Mouse (Mus musculus): Measurements from ENCODE around the gene Xpc.

The Xpc gene

DNA sequence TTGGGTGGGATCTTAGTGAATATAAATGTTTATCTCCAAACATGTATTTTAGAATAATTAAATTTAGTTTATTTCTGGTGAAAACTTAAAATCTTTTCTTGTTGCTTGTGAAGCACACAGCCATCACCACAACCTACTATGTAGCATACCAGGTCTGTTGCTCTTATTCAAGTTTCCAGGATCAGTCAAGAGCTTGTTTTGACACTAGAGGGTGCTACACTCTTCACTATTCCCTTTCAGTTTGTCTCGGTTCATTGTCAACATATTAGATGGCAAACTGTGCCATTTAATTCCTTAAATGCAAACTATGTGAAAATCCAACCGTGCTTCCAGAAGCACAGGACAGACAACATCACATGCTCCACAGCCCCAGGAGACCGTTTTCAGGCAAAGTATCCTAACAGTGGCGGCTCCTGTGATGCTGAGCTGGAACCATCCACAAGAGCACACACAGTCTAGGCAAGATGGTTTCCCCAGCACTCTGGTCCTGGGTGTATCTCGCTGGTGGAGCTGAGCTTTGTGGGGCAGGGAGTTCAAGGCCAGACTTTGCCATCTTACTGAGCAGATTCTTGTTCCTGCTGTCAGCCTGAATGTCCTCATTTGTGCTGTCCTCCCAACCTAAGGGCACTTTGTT is 11.7 kb upstream of the Xpc start:
- in situ Hi-C loops (cut with MboI, MseI), result loop anchor here (5.0 kb wide), 2 partner anchors 215 to 220 kb away; no protein-coding TSS in a partner anchor

DNA sequence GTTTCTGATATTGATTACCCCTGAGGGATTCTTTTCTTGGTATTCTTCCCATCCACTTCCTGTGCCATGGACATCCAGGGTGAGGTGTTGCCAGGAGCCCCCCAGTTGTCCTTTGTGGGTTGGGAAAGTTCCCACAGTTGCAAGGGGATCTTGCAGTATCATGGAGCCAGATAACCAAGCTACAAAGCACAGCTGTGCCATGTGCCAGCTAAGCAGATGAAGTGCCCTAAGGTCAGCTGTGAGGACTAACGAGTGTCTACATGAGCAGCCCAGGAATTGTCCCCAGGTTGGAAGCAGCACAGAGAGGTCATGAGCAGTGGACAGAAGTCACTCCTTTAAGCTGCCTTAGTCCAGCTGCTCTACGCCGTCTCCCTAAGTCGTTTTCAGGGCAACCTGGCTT is 9.9 kb upstream of the Xpc start:
- in situ Hi-C loops (cut with MboI, MseI), result loop anchor here (5.0 kb wide), 2 partner anchors 217 to 222 kb away; no protein-coding TSS in a partner anchor

DNA sequence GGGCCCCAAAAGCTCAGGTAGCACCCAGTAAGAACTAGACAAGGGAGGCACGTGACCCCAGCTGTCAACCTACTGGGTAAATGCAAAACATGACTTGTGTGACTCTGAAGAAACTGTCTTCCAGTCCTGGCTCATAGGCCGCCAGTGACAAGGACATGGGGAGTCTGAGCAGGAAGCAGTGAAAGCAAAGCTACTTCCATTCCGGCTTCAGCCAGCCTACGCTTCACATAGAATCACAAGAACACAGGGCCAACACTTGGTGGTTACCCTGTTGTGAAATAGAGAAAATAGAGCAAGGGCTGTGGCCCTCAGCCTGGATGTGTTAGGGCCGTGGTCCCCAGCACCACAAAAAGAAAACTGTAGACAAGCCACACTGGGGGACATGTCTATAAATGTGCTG is 7.1 kb upstream of the Xpc start:
- in situ Hi-C loops (cut with MboI, MseI), result no loop called here

DNA sequence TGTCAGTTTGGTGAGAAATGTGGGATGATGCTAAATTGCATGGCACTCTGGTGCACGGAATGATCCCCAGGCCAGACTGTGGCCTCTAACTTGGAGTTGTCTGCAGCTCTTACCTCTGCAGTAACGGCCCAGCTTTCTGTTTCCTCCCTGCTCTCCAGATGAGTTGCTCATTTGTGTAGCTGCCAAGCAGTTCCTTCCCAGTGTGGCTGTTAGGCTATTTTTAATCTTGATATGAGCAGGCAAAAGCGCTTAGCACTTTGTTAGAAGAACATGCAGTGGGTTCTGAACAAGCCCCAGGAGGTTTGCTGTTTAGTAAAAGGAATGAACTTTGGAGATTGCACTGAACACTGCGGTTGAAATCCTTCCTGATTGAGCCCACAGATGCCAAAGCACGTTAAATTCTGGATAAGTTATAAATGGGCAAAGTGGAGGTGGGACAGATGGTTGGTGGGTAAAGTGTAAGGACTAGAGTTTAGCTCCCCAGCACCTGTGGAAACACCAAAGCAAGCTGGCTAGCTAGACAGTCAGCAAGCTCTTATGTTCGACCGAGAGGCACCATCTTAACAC is 2.8 kb upstream of the Xpc start:
- in situ Hi-C loops (cut with MboI, MseI), result loop anchor here in 1 of 2 experiments (5.0 kb wide), 1 partner anchor 76 kb away; no protein-coding TSS in a partner anchor

DNA sequence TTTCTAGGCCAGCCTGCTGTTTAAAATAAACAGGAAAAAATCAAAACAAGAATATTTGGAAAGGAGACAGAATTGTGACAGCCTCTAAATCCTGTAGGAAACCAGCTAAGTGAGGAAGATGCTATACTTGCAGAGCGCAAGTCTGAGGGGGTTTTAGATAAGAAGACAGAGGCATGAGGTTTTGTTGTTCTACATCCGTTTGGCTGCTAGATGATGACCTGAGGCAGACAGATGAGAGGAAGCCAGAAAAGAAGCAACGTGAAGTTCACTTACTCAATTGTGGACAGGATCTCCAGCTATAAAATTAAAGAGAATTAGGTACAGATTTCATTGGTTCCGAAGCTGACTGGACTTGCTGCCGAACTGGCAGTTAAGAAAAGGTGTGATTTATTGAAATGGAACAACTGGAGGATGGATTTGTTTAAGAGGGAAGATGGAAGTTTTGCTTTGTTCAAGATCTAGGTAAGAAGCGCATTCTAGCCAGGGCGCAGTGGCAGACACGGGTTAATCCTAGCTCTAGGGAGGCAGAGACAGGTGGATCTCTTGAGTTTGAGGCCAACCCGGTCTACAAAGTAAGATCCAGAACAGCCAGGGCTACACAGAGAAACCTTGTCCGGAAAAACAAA is 838 bp downstream of the Xpc start:
- in situ Hi-C loops (cut with MboI, MseI), result loop anchor here in 1 of 2 experiments (5.0 kb wide), 2 partner anchors 73 to 233 kb away; no protein-coding TSS in a partner anchor

DNA sequence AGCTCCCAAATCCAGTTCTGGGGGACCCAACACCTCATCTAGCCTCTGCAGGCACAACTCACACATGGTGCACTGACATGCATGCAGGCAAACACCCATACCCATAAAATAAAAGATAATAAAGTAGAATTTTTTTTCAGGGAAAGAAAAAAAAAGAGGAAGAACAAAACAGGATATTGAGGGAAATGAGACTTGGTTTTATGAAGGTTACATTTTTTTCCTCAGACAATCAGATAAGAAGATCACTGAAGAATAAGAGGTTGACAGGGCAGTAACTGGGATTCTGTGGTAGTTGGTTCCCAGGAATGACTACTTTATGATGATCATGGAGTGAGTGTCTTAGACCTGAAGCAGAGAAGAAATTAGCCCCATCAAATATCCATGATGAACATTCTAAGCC is 1.6 kb downstream of the Xpc start:
- in situ Hi-C loops (cut with MboI, MseI), result loop anchor here in 1 of 2 experiments (5.0 kb wide), 1 partner anchor 232 kb away; no protein-coding TSS in a partner anchor

DNA sequence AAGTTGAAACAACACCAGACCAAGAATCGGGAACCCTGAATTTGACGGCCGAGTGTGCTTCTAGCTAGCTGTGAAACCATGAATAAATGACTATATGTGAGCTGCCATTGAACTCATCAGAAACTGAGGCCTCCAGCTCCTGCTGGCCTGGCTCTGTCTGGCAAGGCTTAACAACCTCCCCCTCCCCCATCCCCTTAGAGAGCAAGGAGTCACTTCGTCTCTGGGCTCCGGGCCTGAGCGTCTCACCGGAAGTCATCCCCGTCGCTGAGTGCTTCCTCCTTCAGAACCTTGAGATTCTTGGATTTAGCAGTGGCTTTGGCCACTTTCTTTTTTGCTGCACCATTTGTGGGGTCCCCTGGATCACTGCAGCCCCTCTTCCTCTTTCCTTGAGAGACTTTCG is 5.5 kb downstream of the Xpc start:
- in situ Hi-C loops (cut with MboI, MseI), result loop anchor here in 1 of 2 experiments (5.0 kb wide), 1 partner anchor 228 kb away; no protein-coding TSS in a partner anchor

DNA sequence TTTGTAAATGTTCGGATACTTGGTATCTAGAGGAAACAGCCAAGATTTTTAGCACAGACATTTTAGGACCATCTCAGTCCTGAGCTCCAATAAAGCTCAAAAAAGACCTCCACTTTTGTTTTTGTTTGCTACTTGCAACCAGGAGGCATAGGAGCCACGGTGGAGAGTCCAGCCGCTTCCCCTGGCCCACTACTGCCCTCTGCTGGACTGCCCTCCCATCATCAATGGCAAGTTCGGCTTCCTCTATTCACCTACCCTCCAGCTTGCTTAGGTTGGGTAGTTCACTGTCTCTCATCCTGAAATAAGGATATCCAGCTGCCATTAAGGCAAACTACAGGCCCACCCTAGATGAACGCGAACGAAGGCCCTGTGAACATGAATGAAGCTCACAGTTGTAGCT is 6.4 kb downstream of the Xpc start:
- in situ Hi-C loops (cut with MboI, MseI), result loop anchor here in 1 of 2 experiments (10.0 kb wide), 1 partner anchor 585 kb away; the partner anchor contains the start of gene Nr2c2

DNA sequence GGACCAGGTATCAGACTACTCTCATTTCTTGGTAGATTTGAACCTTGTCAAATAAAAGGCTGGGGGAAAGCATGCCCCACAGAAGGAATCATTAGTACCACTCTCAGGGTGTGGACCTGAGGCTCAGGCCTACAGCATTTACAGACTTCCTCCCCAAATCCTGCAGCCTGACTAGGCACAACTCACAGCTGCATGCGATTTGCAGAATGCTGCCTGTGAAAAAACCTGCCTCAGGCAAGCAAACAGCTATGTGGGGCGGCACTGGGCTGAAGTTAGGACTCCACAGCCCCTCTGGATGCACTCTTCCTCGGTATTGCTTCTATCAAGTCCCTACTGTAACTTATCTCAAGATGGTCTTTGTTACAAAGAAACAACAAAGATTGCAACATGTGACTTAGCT is 7.6 kb downstream of the Xpc start:
- in situ Hi-C loops (cut with MboI, MseI), result loop anchor here in 1 of 2 experiments (10.0 kb wide), 1 partner anchor 587 kb away; the partner anchor contains the start of gene Nr2c2

DNA sequence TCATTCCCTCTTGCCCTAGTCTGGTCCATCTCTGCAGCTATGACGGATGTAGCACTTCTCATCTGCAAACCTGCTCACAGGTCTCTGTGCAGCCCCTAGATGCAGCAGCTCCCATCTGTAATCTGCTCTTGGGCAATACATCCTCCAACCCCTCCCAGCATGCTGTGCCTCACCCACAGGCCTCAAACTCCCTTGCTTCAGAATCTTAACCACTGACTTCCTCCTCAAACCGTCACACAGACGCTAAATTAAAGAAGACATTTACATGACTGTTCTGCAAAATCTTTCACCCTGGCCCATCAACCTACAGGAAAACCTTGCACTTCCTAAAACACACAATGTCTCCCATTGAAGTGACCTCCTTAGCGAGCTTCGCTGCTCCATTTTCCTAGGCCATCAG is 9.7 kb downstream of the Xpc start:
- in situ Hi-C loops (cut with MboI, MseI), result loop anchor here in 1 of 2 experiments (10.0 kb wide), 1 partner anchor 589 kb away; the partner anchor contains the start of gene Nr2c2

DNA sequence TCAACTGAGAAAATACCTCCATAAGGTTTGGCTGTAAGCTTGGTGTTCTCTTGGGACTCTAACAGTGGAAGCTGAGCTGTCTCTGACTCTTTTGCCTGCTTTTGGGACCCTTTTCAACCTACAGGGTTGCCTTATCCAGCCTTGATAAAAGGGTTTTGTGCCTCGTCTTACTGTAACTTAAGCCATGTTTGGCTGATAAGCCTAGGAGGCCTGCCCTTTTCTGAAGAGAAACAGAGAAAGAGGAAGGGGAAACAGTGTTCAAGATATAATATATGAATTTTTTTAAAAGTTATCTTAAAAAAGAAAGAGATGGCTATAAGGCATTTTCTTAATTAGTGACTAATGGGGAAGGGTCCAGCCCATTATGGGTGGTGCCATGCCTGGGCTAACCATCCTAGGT is 12.4 kb downstream of the Xpc start:
- in situ Hi-C loops (cut with MboI, MseI), result loop anchor here in 1 of 2 experiments (5.0 to 10.0 kb wide), 2 partner anchors 36 to 591 kb away; partner anchors contain the start of gene Nr2c2

DNA sequence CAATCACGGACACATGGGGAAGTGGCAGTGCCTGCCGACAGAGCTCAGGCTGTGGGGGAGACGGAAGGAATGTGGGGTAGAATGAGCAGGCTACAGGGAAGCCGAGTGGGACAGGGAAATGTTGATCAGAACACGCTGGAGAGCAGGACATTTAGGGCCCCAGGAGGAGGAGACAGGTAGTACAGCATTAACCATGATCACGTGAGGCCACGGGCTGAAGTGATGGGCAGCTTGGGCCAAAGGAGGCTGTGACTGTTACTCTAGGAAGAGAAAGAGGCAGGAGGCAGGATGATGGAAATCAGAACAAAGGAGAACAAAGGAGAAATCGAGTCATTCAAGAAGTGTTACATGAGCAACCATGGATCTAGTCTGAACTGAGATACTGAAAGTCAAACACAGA is 21.2 kb downstream of the Xpc start:
- in situ Hi-C loops (cut with MboI, MseI), result no loop called here

DNA sequence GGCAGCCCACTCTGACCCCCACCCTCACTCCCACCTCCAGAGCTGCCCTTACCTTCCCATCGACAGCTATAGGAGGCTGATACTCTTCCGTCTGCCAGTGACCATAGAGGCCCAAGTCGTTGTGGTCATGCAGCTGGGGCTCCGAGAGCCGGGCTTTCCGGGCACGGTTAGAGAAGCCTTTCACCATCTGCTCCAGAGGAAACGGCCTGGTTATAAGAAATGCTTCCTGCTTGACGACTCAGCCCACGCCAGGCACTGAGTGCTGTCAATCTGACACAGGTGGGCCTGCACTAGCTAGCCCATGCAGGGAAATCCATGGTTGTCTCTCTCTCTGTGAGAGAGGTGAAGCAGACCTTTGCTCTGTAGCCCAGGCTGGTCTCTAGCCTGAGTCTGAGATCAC is 22.6 kb downstream of the Xpc start:
- in situ Hi-C loops (cut with MboI, MseI), result no loop called here

DNA sequence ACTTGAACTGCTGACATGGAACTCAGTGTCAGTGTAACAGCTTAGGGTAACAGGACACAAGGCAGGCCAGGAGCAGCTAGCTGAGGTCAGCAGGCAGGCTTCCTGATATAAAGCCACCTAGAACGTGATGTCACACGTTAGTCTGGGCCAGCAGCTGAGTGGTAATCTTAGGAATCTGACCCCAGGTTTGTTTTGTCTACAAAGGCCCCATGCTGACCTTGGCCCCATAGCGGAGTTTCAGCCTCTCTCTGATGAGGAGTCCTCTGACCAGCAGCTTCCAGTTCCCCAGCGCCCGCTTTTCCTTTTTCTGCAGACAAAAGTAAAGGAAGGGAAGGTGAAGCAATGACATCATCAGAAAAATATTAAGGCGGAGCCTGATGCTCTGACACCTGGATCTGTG is 24.7 kb downstream of the Xpc start:
- in situ Hi-C loops (cut with MboI, MseI), result no loop called here

DNA sequence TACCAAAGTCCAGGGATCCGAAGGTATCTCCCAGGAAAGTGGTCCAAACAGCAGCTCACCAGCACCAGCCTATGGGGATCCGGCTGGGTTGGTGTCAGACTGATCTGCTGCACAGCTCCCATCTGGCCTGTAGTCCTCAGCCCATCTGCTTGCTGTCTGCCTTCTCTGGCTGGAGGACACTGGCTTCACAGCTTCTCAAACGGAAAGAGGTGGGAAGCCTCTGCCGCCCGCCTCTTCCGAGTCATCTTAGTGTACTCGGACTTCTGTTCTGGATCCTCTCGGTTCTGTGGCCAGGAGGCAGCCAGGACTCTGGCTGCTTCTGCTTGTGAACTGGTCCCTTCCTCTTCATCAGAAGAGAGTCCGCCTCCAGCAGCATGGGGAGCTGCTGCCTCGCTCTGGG is 25.8 kb downstream of the Xpc start:
- in situ Hi-C loops (cut with MboI, MseI), result no loop called here

DNA sequence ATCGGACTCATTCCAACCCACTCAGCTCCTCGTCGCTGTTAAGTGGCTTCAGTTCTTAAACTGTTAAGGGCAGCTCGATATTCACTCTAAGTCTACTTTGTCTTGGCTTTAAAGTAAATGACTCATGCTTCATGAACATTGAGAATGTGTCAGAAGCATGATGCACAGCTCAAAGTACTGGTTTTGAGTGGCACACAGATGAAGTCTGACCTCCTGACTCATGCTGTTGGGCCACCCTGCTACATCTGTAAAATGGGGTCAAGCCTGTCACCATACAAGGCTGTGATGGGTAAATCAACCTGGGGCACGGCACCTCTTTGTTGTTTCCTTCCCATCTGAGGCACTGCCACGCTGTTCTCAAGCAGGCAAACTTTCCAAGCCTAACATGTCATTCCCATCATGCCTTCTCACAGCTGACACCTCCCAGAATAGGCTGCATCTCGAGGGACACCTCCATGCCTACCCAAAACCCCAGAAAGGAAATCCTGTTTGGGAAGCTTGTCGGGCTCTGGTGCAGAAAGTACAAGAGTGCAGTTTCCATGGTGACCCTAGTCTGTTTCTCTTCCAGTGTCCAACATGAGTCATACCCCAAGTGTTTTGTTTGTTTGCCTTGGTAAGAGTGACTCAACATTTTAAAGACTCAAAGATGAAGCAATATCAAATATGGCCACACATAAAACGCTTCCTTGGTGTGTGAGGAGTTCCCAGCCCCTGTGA is 27.0 kb downstream of the Xpc start:
- in situ Hi-C loops (cut with MboI, MseI), result no loop called here

DNA sequence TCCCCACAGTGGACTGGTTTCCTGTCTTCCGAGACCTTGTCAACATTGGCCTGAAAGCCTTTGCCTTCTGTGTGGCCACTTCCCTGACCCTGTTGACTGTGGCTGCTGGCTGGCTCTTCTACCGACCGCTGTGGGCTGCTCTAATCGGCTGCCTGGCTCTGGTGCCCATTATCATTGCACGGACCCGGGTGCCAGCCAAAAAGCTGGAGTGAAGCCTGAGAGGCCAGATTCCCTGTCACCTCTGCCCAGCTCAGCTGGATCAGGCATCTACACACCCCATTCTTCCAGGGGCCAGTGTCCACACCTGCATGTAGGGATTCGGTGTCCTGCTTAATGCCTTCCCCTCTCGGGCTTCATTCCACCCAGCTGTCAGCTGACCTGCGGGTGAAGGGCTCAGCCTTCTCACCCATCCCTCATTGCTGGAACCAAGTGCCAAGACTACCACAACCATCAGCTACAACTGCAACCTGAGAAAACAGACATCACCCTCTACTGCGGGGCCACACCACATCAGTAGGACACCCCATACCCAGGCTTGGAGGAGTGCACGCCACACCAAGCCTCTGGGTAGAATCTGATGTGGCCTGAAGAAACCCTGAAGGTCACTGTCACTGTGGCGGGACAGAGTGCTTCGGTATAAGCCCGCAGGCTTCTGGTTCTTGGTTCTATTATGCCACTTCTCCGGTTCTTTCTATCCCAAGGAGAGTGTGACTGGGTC is 28.8 kb downstream of the Xpc start:
- in situ Hi-C loops (cut with MboI, MseI), result no loop called here

DNA sequence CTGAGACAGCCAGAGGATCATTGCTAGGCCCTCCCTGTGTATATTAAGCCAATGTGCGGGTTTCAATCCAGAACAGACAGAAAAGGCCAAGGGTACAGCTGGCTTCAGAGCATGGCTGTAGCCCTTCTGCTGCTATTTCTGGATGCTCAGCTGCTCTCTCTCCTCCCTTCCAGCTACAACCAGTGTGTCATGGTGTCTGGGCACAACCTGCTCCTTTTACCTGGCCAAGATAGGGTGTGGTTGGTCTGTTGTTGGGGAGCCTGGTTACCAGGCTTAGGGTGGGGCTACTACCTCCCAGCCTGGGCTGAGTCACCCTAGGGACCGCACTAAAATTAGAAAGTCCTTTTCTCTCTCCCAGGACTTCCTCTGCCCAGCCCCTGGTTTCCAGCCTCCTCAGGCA is 32.3 kb downstream of the Xpc start:
- in situ Hi-C loops (cut with MboI, MseI), result loop anchor here in 1 of 2 experiments (5.0 kb wide), 1 partner anchor 209 kb away; no protein-coding TSS in a partner anchor

DNA sequence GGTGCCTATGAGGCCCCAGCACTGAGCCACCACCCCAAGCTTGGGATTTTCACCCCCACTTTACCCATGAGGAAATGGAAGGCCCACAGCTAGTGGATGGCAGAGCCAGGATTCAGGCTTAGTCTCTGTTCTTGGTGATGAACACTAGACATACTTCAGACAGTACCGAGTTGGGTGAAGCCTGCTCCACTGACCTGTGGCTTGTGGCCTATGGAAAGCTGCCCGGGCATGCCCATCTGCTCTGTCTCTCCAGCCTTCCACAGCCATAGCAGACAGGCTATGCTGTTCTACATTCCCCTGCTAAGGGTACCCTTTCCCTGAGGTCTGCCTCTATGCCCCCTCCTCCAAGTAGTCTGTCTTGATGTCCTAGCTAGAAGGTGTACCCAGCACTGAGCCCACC is 39.1 kb downstream of the Xpc start:
- in situ Hi-C loops (cut with MboI, MseI), result no loop called here

DNA sequence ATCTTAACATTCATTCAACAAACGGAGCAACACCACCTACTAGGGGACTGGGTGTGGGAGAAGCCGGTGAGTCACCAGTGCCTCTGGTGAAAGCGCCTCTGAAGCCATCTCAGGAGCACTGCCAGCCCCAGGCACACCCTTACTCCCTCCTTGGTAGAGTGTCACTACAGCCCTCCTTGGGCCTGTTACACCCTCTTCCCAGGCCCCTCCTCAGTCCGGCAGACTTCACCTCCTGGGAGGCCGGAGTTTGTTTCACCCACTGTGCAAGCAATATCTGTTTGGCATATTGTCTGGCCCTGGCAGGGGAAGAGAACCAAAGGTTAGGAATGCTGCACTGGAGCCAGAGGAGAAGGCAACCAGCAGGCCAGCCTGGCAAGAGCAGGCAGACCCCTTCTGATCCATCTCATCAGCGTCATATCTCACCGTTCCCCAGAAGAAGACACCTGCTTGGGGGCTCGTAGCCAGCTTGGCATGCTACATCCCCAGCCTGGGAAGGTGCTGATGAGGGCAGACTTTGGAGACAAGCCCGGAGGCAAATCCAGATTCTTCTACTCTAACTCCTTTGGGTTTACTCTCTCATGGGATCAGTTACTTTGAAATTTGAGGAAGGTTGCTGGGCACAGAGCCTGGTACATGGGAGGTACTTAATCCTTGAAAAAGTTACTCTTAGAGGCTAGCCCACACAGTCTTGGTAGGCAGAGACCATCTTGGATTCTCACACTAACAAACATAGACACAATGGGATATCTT is 41.1 kb downstream of the Xpc start:
- in situ Hi-C loops (cut with MboI, MseI), result no loop called here
